Mouse (Mus musculus) intestine, embryonic 14.5 days (tissue): ENCODE measurements around the gene Ring1. TPM values are rescaled to one million over a fixed set of nuclear protein-coding genes. Genes with fewer than 3 reads are reported as not detected.
"Not testable (repeated sequence)": the region's sequence is repeated elsewhere in the genome, so short reads cannot be mapped to it uniquely, and the experiment has no call there.

ENCODE experiments used
- ATAC-seq: fragments of 200-750 bp; cut with Nextera tagmentation; replicated peaks from 2 replicates; pipeline ENCODE4 v1.8.0; 2017; ENCODE audit warnings: low read depth, moderate number of reproducible peaks, moderate TSS enrichment, moderate library complexity; ENCODE audit not compliant: low FRiP score, low TSS enrichment
- DNase-seq: peaks from one replicate; pipeline ENCODE4 v3.0.0-alpha.2; 2018; ENCODE audit warnings: low spot score
- H3K27ac ChIP-seq: fragments of 300-500 bp; sonication (generic); 2 replicates; pipeline ENCODE4 v1.5.1; 2014; ENCODE audit warnings: low read depth, mild to moderate bottlenecking, control low read depth
- H3K27me3 ChIP-seq: fragments of 300-500 bp; sonication (generic); replicated peaks from 2 replicates; pipeline ENCODE4 v1.6.1; 2014; ENCODE audit warnings: low read length, control low read depth; ENCODE audit not compliant: control insufficient read depth, insufficient read depth
- H3K36me3 ChIP-seq: fragments of 300-500 bp; sonication (generic); 2 replicates; pipeline ENCODE4 v1.6.1; 2014; ENCODE audit warnings: low read length, control low read depth; ENCODE audit not compliant: control insufficient read depth, insufficient read depth
- H3K4me1 ChIP-seq: fragments of 300-500 bp; sonication (generic); replicated peaks from 2 replicates; pipeline ENCODE4 v1.6.1; 2014; ENCODE audit warnings: low read length, control low read depth, mixed read lengths; ENCODE audit not compliant: control insufficient read depth, insufficient read depth
- H3K4me2 ChIP-seq: fragments of 300-500 bp; sonication (generic); 2 replicates; pipeline ENCODE4 v1.6.1; 2014; ENCODE audit warnings: low read length
- H3K4me3 ChIP-seq: fragments of 300-500 bp; sonication (generic); 2 replicates; pipeline ENCODE4 v1.5.1; 2014; ENCODE audit warnings: low read depth, low read length, control low read depth, mixed read lengths
- H3K9ac ChIP-seq: fragments of 300-500 bp; sonication (generic); 2 replicates; pipeline ENCODE4 v1.6.1; 2014; ENCODE audit warnings: mild to moderate bottlenecking, low read length
- H3K9me3 ChIP-seq: fragments of 300-500 bp; sonication (generic); 2 replicates; pipeline ENCODE4 v1.6.1; 2016; ENCODE audit warnings: low read length, control low read depth; ENCODE audit not compliant: control insufficient read depth
- WGBS: fragments of 180-500 bp; shearing (Covaris S2); extraction: QIAGEN DNeasy Blood & Tissue Kit; methylation state at CpG from one replicate; pipeline ENCODE4 v1.1.7; 2014; 5-methylcytosine and 5-hydroxymethylcytosine counted together
- polyA plus RNA-seq: library from polyadenylated mRNA; unstranded; fragments of >200 nt; fragmentation: Nextera tagmentation; extraction: Ambion mirVana; gene quantifications from 2 replicates; pipeline ENCODE4 v1.2.1, GENCODE M21; 2014

The Ring1 gene
- polyA plus RNA-seq, 1 experiment from 2014 or later: 5.9 TPM

DNA sequence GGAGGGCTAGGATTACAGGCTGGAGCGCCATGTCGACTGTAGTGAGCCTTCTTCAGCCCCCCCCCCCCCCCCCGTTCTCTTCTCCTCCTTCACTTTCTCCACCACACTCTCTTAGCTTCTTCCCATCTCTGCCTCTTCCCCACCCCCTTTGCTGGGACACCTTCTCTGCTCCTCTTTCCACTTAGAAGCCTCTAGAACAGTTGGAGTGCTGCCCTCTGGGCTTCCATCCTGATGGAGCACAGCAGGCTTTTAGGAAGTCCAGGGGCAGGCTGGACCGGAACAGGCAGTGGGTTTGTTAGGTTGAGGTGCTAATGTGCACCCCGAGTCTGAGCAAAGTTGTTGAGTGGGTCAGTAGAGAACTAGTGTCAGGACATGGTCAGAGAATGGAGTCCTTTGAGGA, 14.3 kb downstream of the Ring1 start:
- 71% methylated on average over 5 of the region's 5 CpGs for WGBS
- no peak overlapping the region for H3K4me2 ChIP-seq
- H3K4me1 ChIP-seq: no peaks in the 10 kb centered on the region
- ATAC-seq (no peak), DNase-seq (no peak)
- no peaks in the 10 kb centered on the region for H3K27me3 ChIP-seq
- H3K36me3 ChIP-seq: no peaks in the 10 kb centered on the region
- no peak overlapping the region for H3K9ac ChIP-seq
- H3K27ac ChIP-seq: no peak overlapping the region
- H3K4me3 ChIP-seq: no peak overlapping the region
- 0 out of 2 replicates have a peak, but pooled peaks cover 2% of the 10 kb centered on the region for H3K9me3 ChIP-seq

DNA sequence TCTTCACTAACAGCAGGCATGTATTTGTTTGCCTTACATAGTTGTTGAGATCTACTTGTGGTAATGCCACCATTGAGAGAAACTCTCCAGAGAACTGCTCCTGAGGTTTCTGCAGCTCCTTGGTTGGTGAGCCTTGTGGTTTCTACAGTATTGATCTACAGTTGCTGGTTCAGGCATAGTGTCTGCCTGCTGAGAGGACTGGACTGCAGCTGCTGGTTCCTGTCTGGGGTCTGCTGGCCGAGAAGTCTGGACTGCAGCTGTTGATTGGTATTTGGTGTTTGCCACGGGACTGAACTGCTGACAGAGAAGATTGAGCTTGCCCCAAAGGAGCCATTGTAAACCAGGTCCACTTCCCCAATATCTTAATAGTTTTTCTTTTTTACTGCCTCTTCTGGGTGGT, 17.9 kb downstream of the Ring1 start:
- ATAC-seq (no peak), DNase-seq (no peak)
- Histone ChIP-seq H3K9me3 (no peaks in the 10 kb centered on the region), H3K4me3 (no peak overlapping the region), H3K27ac (no peak overlapping the region), H3K4me2 (no peak overlapping the region), H3K27me3 (0 out of 2 replicates have a peak, but pooled peaks cover 3% of the 10 kb centered on the region), H3K9ac (no peak overlapping the region), H3K4me1 (no peaks in the 10 kb centered on the region), H3K36me3 (no peaks in the 10 kb centered on the region)
- 44% methylated on average over 2 of the region's 2 CpGs for WGBS

DNA sequence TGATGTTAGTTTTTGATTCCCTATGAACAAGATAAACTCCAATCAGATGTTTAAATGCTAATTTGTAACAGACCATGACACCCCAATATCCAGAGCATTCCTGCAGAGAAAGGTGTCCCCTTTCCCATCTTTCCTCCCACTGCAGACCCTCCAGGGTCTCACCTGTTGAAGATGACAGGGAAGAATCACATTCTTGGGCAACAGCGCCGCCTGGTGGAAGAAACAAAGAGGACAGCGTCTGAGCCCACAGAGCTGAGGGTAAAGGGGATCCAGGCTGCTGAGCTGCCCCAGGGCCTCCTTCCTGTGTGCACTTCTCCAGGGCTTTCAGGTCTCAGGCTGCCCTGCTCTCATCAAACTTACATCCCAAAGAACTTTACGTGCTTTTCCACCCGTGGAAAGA, 21.1 kb downstream of the Ring1 start:
- Histone ChIP-seq H3K4me1 (0 out of 2 replicates have a peak, but pooled peaks cover 4% of the 10 kb centered on the region), H3K36me3 (no peaks in the 10 kb centered on the region), H3K27ac (no peak overlapping the region), H3K9ac (no peak overlapping the region), H3K4me2 (no peak overlapping the region), H3K27me3 (peaks cover 23% of the 10 kb centered on the region), H3K4me3 (no peak overlapping the region), H3K9me3 (no peaks in the 10 kb centered on the region)
- ATAC-seq (no peak), DNase-seq (peak; percentile 79)
- 7% methylated on average over 5 of the region's 5 CpGs for WGBS

GRCm38 (mm10) chr17:34000796-34001195, 23.7 kb downstream of the Ring1 start:
- not testable (repeated sequence) for H3K9me3 ChIP-seq, H3K36me3 ChIP-seq, H3K27ac ChIP-seq, H3K9ac ChIP-seq, ATAC-seq, H3K4me2 ChIP-seq, H3K4me1 ChIP-seq, DNase-seq, H3K4me3 ChIP-seq
- WGBS: 47% methylated on average over 2 of the region's 2 CpGs
- H3K27me3 ChIP-seq: peaks cover 23% of the 10 kb centered on the region

- Histone ChIP-seq H3K9ac (peak within 1 kb of the TSS; percentile 37), H3K27ac (no peak within 1 kb of the TSS), H3K4me1 (0 out of 2 replicates have a peak, but pooled peaks cover 4% of the 10 kb centered on the region), H3K9me3 (no peaks in the 10 kb centered on the region), H3K4me2 (peak within 1 kb of the TSS; percentile 94), H3K4me3 (peak within 1 kb of the TSS; percentile 47), H3K27me3 (peaks cover 23% of the 10 kb centered on the region), H3K36me3 (no peaks in the 10 kb centered on the region)
- ATAC-seq (peak; percentile 90), DNase-seq (peak; percentile 83)
- WGBS: under 1% methylated on average over 28 of the region's 30 CpGs
Measured at GRCm38 (mm10) chr17:34000150-34000537, 24.3 kb downstream of the Ring1 start, which contains the start of gene H2-K1. Gene H2-K1, minus strand, starts transcription at chr17:34000347.

- no peaks in the 10 kb centered on the region for H3K9me3 ChIP-seq
- peak overlapping the region; percentile 94 for H3K4me2 ChIP-seq
- peak overlapping the region; percentile 47 for H3K4me3 ChIP-seq
- DNase-seq: peak; percentile 59
- peaks cover 23% of the 10 kb centered on the region for H3K27me3 ChIP-seq
- peak; percentile 48 for ATAC-seq
- H3K36me3 ChIP-seq: no peaks in the 10 kb centered on the region
- H3K9ac ChIP-seq: peak overlapping the region; percentile 37
- 1% methylated on average over 86 of the region's 87 CpGs for WGBS
- 0 out of 2 replicates have a peak, but pooled peaks cover 4% of the 10 kb centered on the region for H3K4me1 ChIP-seq
- no peak overlapping the region for H3K27ac ChIP-seq
Measured at GRCm38 (mm10) chr17:33999341-34000149, 24.9 kb downstream of the Ring1 start.

DNA sequence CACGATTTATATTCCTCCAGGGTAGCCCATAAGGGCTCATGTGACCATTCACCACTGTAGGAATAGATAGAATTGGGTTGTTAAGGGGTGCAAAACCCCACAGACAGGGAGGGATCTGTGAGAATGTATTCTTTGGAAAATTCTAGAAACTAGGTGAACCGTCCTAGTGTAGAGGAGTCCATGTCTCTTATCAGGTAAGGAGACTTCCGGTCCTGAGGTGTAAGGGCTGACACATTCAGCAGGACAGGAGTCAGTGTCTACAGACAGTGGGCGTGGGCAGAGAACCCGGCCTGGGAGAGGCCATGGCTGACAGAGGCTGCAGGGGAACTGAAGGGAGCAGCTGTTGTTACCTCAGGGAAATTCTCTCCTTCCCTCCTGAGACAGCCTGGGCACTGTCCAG, 25.8 kb downstream of the Ring1 start:
- ATAC-seq: not testable (repeated sequence)
- WGBS: 46% methylated on average over 5 of the region's 5 CpGs

GRCm38 (mm10) chr17:33997025-33997424, 27.5 kb downstream of the Ring1 start:
- 97% methylated on average over 2 of the region's 2 CpGs for WGBS
- H3K27me3 ChIP-seq: peaks cover 23% of the 10 kb centered on the region
- DNase-seq, H3K4me3 ChIP-seq, H3K4me2 ChIP-seq, H3K9ac ChIP-seq, H3K27ac ChIP-seq, ATAC-seq, H3K4me1 ChIP-seq, H3K36me3 ChIP-seq, H3K9me3 ChIP-seq: not testable (repeated sequence)

More for the DNA sequence above, 25.8 kb downstream of the Ring1 start:
- H3K27me3 ChIP-seq: peaks cover 23% of the 10 kb centered on the region
- not testable (repeated sequence) for H3K4me3 ChIP-seq, H3K36me3 ChIP-seq, H3K27ac ChIP-seq, DNase-seq, H3K4me2 ChIP-seq, H3K4me1 ChIP-seq, H3K9ac ChIP-seq, H3K9me3 ChIP-seq
